Mouse (Mus musculus): ENCODE results near the gene Crlf3. TPM values are rescaled to one million over a fixed set of nuclear protein-coding genes. Genes with fewer than 3 reads are reported as not detected.

Crlf3 gene
- 45.7 and 47.8 TPM in 2 replicates for polyA plus RNA-seq (2015; fragmentation: Nextera tagmentation; extraction: Ambion mirVana)

DNA sequence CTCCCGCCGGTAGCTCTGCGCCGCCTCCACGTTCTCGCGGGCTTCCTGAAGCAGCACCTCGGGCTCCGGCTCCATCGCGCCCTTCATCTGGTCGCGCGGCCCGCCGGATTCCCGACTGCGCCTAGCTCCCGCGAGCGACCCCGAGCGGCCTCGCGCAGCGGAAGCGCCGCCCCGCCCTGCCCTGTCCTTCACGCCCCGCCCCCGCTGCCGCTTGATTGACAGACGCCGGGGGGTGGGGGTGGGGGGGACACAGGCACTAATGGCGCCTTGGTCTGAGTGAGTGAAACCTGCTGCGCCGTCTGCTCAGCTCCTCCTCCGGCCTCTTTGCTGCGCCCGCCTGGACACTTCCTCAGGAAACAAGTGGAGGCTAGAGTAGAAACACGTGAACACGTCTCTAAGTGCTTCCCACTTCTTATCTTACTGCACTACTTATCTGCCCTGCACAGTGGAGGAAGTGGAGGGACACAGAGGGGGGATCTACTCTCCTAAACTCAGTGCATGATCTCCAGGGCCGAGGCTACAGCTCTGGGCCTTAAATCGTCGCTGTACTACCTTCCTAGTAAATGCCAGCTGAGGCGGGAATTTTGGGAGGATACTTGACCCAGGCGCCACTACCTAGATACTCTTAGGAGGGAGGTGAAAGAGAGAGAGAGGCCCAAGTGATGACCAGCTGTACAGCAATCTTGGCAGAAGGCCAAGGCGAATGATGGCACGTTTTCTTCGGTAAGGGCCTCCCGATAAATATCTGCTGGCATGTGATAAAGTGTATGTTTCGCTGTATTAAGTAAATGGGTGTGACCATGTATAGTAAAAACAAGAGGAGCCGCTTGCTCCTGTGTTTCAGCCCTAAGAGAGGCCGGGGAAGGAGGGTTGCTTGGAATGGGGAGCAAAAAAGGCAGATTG is at the start of gene Crlf3:
Gene Crlf3, minus strand, starts transcription at position 166 of the 903 bp plus-strand sequence.
- peak; percentile 97 for DNase-seq
- H3K27ac ChIP-seq (ENCODE audit: low read depth): peak within 1 kb of the TSS; percentile 100
- peaks cover 26% of the 10 kb centered on the region for H3K4me1 ChIP-seq (ENCODE audit: insufficient read depth)
- peak; percentile 87 for ATAC-seq
- H3K9ac ChIP-seq (replicated peaks): peak within 1 kb of the TSS; percentile 100
- TF ChIP-seq EP300 (IDR thresholded peaks at IDR 0.05; ENCODE audit: low read depth): peak; percentile 94
- TF ChIP-seq CTCF (IDR thresholded peaks at IDR 0.05; ENCODE audit: low read depth): peak; percentile 53
- WGBS (ENCODE audit: insufficient replicate concordance): 2% methylated on average over 42 of the region's 55 CpGs
- H3K4me3 ChIP-seq (ENCODE audit: low read depth, low read length): peak within 1 kb of the TSS; percentile 99
- H3K27me3 ChIP-seq (ENCODE audit: insufficient read depth, low read length): no peaks in the 10 kb centered on the region
- H3K9me3 ChIP-seq (ENCODE audit: low read length): no peaks in the 10 kb centered on the region
- peak within 1 kb of the TSS; percentile 86 for H3K4me2 ChIP-seq (ENCODE audit: low read depth, low read length)
- H3K36me3 ChIP-seq (replicated peaks; ENCODE audit: insufficient read depth, low read length): peaks cover 4% of the 10 kb centered on the region

DNA sequence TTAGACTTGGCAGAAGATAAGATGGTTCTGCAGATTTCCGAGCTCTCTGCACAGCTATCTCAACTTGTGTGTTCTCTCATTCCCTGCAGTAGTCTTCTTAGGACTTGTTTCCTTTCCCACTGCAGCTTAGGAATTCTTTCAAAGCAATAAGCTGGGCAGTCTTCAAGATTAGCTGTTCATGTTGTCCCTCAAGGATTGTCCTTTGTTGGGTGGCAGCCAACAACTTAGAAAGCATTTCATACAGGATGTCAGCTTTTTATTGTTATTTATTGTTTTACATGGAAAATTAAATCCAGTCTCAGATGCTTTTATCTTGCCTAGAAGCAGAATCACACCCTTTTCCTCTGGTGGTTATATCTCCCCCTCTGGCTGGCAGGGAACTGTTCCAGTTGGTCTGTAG is 35.6 kb upstream of the Crlf3 start:
- TF ChIP-seq CTCF (IDR thresholded peaks at IDR 0.05; ENCODE audit: low read depth) (0 out of 2 replicates have a peak, but pooled peaks have one; percentile 2), EP300 (IDR thresholded peaks at IDR 0.05; ENCODE audit: low read depth) (no peak)
- no peak for ATAC-seq
- Histone ChIP-seq H3K4me3 (ENCODE audit: low read depth, low read length) (no peak overlapping the region), H3K27ac (ENCODE audit: low read depth) (no peak overlapping the region), H3K36me3 (replicated peaks; ENCODE audit: insufficient read depth, low read length) (peaks cover 69% of the 10 kb centered on the region), H3K27me3 (ENCODE audit: insufficient read depth, low read length) (no peaks in the 10 kb centered on the region), H3K9me3 (ENCODE audit: low read length) (no peaks in the 10 kb centered on the region), H3K4me2 (ENCODE audit: low read depth, low read length) (no peak overlapping the region), H3K9ac (replicated peaks) (no peak overlapping the region), H3K4me1 (ENCODE audit: insufficient read depth) (0 out of 2 replicates have a peak, but pooled peaks cover 3% of the 10 kb centered on the region)
- WGBS (ENCODE audit: insufficient replicate concordance): 62% methylated on average over 1 of the region's 1 CpGs
- DNase-seq: no peak

DNA sequence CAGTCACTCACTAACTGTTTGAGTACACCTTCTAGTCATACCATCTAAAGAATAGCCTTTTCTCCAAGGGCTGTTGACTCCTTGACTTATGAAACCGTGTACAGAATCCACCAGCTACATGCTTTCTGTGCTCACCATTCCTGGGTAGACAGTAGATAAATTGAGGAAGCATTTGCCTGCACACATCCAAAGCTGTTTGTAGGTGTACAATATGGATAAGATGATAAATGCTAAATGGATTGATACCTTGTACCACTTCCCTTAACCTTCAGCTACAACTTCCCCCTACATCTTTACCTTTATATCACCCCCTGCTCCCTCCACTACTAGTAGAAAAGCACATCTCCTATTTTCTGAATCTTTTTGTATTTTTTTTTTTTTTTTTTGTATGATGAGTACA is 23.6 kb upstream of the Crlf3 start:
- peaks cover 55% of the 10 kb centered on the region for H3K36me3 ChIP-seq (replicated peaks; ENCODE audit: insufficient read depth, low read length)
- H3K27me3 ChIP-seq (ENCODE audit: insufficient read depth, low read length): no peaks in the 10 kb centered on the region
- TF ChIP-seq CTCF (IDR thresholded peaks at IDR 0.05; ENCODE audit: low read depth) (no peak), EP300 (IDR thresholded peaks at IDR 0.05; ENCODE audit: low read depth) (no peak)
- no peak overlapping the region for H3K4me3 ChIP-seq (ENCODE audit: low read depth, low read length)
- no peak for ATAC-seq
- no peak overlapping the region for H3K27ac ChIP-seq (ENCODE audit: low read depth)
- no peaks in the 10 kb centered on the region for H3K4me1 ChIP-seq (ENCODE audit: insufficient read depth)
- no peak for DNase-seq
- H3K9ac ChIP-seq (replicated peaks): no peak overlapping the region
- no peak overlapping the region for H3K4me2 ChIP-seq (ENCODE audit: low read depth, low read length)
- no peaks in the 10 kb centered on the region for H3K9me3 ChIP-seq (ENCODE audit: low read length)
- WGBS (ENCODE audit: insufficient replicate concordance): 89% methylated on average over 1 of the region's 1 CpGs

DNA sequence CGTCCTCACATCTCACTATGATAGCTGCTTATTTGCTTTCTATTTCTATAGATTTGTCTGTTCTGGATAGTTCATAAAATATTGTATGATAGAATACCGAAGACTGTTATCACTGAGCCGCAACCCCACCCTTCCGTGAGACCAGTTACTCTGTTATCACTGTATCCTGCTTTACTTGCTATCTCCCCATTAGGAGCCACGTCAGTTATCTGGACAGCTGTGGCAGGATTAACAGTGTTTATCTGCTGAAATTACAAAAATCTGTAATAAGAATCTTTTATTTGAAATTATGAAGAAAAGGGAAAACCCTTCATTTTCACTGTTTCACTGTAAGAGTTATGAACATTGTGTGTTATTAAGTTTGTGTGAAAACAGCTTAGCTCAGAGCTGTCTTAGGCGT is 20.5 kb upstream of the Crlf3 start:
- Histone ChIP-seq H3K27me3 (ENCODE audit: insufficient read depth, low read length) (no peaks in the 10 kb centered on the region), H3K9ac (replicated peaks) (no peak overlapping the region), H3K36me3 (replicated peaks; ENCODE audit: insufficient read depth, low read length) (peaks cover 40% of the 10 kb centered on the region), H3K4me1 (ENCODE audit: insufficient read depth) (no peaks in the 10 kb centered on the region), H3K27ac (ENCODE audit: low read depth) (no peak overlapping the region), H3K4me2 (ENCODE audit: low read depth, low read length) (no peak overlapping the region), H3K4me3 (ENCODE audit: low read depth, low read length) (no peak overlapping the region), H3K9me3 (ENCODE audit: low read length) (no peaks in the 10 kb centered on the region)
- no peak for ATAC-seq
- TF ChIP-seq CTCF (IDR thresholded peaks at IDR 0.05; ENCODE audit: low read depth): no peak
- TF ChIP-seq EP300 (IDR thresholded peaks at IDR 0.05; ENCODE audit: low read depth): peak; percentile 44; the same call in 1 of the 2 replicates
- DNase-seq: no peak
- 56% methylated on average over 6 of the region's 6 CpGs for WGBS (ENCODE audit: insufficient replicate concordance)

DNA sequence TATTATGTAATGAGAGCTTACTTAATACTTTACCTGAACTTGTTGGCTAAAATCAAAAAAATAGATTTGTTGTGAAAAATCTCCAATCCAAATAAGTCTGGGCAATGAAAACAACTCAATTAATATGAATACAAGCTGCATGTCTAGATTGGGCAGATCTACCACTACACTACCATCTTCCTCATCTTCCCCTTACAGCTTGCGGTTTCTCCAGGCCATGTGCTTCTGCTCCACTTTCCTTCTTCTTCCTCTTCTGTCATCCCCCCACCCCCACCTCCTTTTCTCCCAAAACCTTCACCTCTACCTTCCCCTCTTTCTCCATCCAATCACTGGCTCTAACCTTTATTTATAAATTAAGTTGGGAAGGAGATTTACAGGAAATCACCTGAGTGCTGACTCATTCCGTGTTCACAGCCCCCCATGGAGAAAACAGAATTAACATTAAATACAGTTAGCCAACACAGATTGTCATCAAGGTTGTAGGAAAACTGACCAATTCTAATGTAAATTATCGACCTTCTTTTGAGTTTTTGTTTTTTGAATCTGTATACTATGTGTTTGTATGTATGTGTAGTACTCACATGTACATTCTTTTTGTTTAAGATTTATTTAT is 17.8 kb upstream of the Crlf3 start:
- ATAC-seq (no peak), DNase-seq (no peak)
- Histone ChIP-seq H3K4me1 (ENCODE audit: insufficient read depth) (no peaks in the 10 kb centered on the region), H3K36me3 (replicated peaks; ENCODE audit: insufficient read depth, low read length) (peaks cover 48% of the 10 kb centered on the region), H3K9me3 (ENCODE audit: low read length) (no peaks in the 10 kb centered on the region), H3K27ac (ENCODE audit: low read depth) (no peak overlapping the region), H3K27me3 (ENCODE audit: insufficient read depth, low read length) (no peaks in the 10 kb centered on the region), H3K9ac (replicated peaks) (no peak overlapping the region), H3K4me2 (ENCODE audit: low read depth, low read length) (no peak overlapping the region), H3K4me3 (ENCODE audit: low read depth, low read length) (no peak overlapping the region)
- TF ChIP-seq EP300 (IDR thresholded peaks at IDR 0.05; ENCODE audit: low read depth) (no peak), CTCF (IDR thresholded peaks at IDR 0.05; ENCODE audit: low read depth) (no peak)
- WGBS (ENCODE audit: insufficient replicate concordance): 72% methylated on average over 3 of the region's 3 CpGs

DNA sequence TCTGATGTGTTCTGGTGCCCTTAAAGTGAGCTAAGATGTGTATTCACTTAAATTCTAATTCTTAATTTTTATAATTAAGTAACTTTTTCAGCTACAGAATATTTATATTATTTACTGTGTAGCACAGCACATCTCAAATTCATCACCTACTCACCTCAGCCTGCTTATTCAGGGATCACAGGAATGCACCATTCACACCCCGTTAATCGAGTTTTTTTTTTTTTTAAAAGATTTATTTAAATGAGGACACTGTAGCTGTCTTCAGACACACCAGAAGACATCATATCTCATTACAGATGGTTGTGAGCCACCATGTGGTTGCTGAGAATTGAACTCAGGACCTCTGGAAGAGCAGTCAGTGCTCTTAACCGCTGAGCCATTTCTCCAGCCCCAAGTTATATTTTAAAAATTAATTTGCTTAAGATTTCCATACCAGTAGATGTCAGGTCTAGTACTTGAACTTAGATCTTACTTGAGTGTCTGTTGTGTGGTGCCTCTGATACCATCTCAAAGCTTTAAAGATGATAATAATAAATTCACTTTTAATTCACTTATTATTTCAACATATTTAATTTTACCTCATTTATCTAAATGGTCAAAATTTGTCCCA is 9.9 kb upstream of the Crlf3 start:
- Histone ChIP-seq H3K4me3 (ENCODE audit: low read depth, low read length) (peak overlapping the region; percentile 93), H3K27ac (ENCODE audit: low read depth) (no peak overlapping the region), H3K9ac (replicated peaks) (peak overlapping the region; percentile 96), H3K4me2 (ENCODE audit: low read depth, low read length) (peak overlapping the region; percentile 83), H3K9me3 (ENCODE audit: low read length) (no peaks in the 10 kb centered on the region), H3K27me3 (ENCODE audit: insufficient read depth, low read length) (no peaks in the 10 kb centered on the region), H3K4me1 (ENCODE audit: insufficient read depth) (peaks cover 16% of the 10 kb centered on the region; the same call in 1 of the 2 replicates), H3K36me3 (replicated peaks; ENCODE audit: insufficient read depth, low read length) (peaks cover 14% of the 10 kb centered on the region)
- ATAC-seq (no peak), DNase-seq (no peak)
- TF ChIP-seq EP300 (IDR thresholded peaks at IDR 0.05; ENCODE audit: low read depth) (no peak), CTCF (IDR thresholded peaks at IDR 0.05; ENCODE audit: low read depth) (no peak)
- WGBS (ENCODE audit: insufficient replicate concordance): 39% methylated on average over 3 of the region's 3 CpGs

Measured in liver, postnatal 0 days (tissue).